Mouse (Mus musculus) forebrain, postnatal 0 days (tissue): ENCODE measurements around the gene Acads. TPM values are rescaled to one million over a fixed set of nuclear protein-coding genes. Genes with fewer than 3 reads are reported as not detected.

Source experiments
- ATAC-seq: fragments of 200-750 bp; cut with Nextera tagmentation; 2 replicates; pipeline ENCODE4 v1.8.0; 2017; ENCODE audit warnings: mild to moderate bottlenecking, moderate library complexity
- DNase-seq: peaks from one replicate; pipeline ENCODE4 v3.0.0-alpha.2; 2015
- H3K27ac ChIP-seq: fragments of 300-500 bp; sonication (generic); 2 replicates; pipeline ENCODE4 v1.5.1; 2014; ENCODE audit warnings: low read depth, mild to moderate bottlenecking, antibody characterized with exemption, low read length, moderate library complexity, mixed read lengths
- H3K27me3 ChIP-seq: fragments of 300-500 bp; sonication (generic); 2 replicates; pipeline ENCODE4 v1.6.1; 2014; ENCODE audit warnings: mild to moderate bottlenecking, low read length, mixed read lengths; ENCODE audit not compliant: insufficient read depth
- H3K36me3 ChIP-seq: fragments of 300-500 bp; sonication (generic); 2 replicates; pipeline ENCODE4 v1.6.1; 2014; ENCODE audit warnings: mild to moderate bottlenecking, moderate library complexity; ENCODE audit not compliant: insufficient read depth
- H3K4me1 ChIP-seq: fragments of 300-500 bp; sonication (generic); 2 replicates; pipeline ENCODE4 v1.6.1; 2014; ENCODE audit warnings: antibody characterized with exemption; ENCODE audit not compliant: insufficient read depth
- H3K4me2 ChIP-seq: fragments of 300-500 bp; sonication (generic); 2 replicates; pipeline ENCODE4 v1.6.1; 2014; ENCODE audit warnings: low read depth, mild to moderate bottlenecking, moderate library complexity
- H3K4me3 ChIP-seq: fragments of 300-500 bp; sonication (generic); 2 replicates; pipeline ENCODE4 v1.5.1; 2014; ENCODE audit warnings: low read depth, low read length, mixed read lengths
- H3K9ac ChIP-seq: fragments of 300-500 bp; sonication (generic); 2 replicates; pipeline ENCODE4 v1.6.1; 2014; ENCODE audit warnings: mild to moderate bottlenecking
- H3K9me3 ChIP-seq: fragments of 300-500 bp; sonication (generic); 2 replicates; pipeline ENCODE4 v1.6.1; 2016; ENCODE audit warnings: low read length
- CTCF ChIP-seq: sonication (generic); IDR thresholded peaks from 2 replicates; pipeline ENCODE4 v1.5.1; 2016; ENCODE audit warnings: antibody characterized with exemption, control low read depth, low read depth
- WGBS: fragments of 180-500 bp; shearing (Covaris S2); extraction: QIAGEN DNeasy Blood & Tissue Kit; methylation state at CpG from one replicate; pipeline ENCODE4 v1.1.7; 2014; 5-methylcytosine and 5-hydroxymethylcytosine counted together
- polyA plus RNA-seq: library from polyadenylated mRNA; unstranded; fragments of >200 nt; fragmentation: Nextera tagmentation; extraction: Ambion mirVana; gene quantifications from 2 replicates; pipeline ENCODE4 v1.2.1, GENCODE M21; 2015
- total RNA-seq: library from RNA; depleted of rRNA; stranded (reverse); fragments of >200 nt; gene quantifications from 2 replicates; pipeline ENCODE4 v1.2.3, GENCODE M21; 2014

The Acads gene
- total and polyA plus RNA-seq, 2 experiments from 2014 or later, result 12.5 to 13.9 TPM

DNA sequence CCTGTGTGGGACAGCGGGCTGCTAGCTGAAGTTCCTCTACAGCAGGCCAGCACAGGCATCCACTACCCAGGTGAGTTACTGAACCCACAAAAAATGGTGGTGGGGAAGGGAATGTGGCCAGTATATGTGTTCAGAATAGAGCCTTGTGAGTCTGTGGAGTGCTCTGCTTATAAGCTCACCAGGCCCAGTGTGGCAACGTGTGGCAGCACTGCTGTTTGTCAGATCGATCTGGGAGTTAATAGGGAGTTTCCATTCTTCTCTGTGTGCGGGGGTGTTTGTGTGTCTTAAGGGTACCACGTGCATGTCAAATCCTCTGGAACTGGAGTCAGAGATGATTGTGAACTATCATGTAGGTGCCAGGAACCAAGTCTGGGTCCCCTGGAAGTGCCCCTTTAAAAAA lies 19.6 kb downstream of the Acads start:
- Histone ChIP-seq H3K9me3 (no peaks in the 10 kb centered on the region), H3K36me3 (peaks cover 50% of the 10 kb centered on the region), H3K4me2 (no peak overlapping the region), H3K27ac (no peak overlapping the region), H3K4me1 (no peaks in the 10 kb centered on the region), H3K4me3 (no peak overlapping the region), H3K9ac (no peak overlapping the region), H3K27me3 (no peaks in the 10 kb centered on the region)
- no peak for ATAC-seq
- 83% methylated on average over 5 of the region's 5 CpGs for WGBS
- TF ChIP-seq CTCF, result no peak
- no peak for DNase-seq

DNA sequence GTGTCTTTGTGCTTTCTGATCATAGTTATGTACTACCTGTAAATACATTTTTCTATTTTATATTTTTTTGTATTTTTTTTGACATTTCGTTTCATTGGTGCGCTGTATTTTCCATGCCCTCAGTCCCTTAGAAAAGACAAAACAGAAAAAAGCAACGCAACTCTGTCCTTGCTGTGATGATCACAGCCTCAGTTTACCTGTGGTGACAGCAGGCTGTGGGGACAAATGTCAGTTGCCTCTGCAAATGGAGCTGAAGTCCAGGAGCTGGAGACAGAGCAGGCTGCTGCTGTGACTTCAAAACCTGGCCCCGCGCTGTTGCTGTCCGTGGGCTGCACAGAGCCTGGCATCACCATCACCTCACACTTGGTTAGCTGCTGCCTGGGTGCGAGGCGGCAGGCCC lies 21.0 kb downstream of the Acads start, which contains the start of gene Gm10401:
TSS of gene Gm10401 (minus strand) at position 101 of the 400 bp plus-strand sequence.
- H3K9me3 ChIP-seq, result no peaks in the 10 kb centered on the region
- H3K4me1 ChIP-seq, result no peaks in the 10 kb centered on the region
- H3K9ac ChIP-seq, result no peak within 1 kb of the TSS
- peaks cover 53% of the 10 kb centered on the region for H3K36me3 ChIP-seq
- DNase-seq, result no peak
- TF ChIP-seq CTCF, result no peak
- no peak within 1 kb of the TSS for H3K4me2 ChIP-seq
- WGBS, result 95% methylated on average over 8 of the region's 8 CpGs
- H3K4me3 ChIP-seq, result no peak within 1 kb of the TSS
- no peak within 1 kb of the TSS for H3K27ac ChIP-seq
- H3K27me3 ChIP-seq, result no peaks in the 10 kb centered on the region
- no peak for ATAC-seq

DNA sequence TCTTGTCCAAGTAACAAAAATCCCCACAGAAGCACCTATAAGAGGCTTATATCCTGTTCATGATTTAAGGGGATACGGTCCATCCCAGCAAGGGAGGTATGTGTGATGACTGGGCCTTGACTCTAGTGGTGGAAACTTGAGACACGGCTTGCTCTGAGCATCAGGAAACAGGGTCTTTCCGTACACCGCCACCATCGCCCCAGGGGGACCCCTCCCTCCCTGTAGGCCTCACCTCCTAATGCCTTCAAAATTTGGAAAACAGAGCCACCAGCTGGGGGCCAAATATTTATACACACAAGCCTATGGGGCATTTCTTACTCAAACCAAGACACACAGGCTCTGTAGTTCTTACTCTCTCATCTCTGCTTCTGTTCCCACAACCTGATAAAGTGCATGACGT lies 27.4 kb downstream of the Acads start:
- no peak for TF ChIP-seq CTCF
- H3K27ac ChIP-seq, result no peak overlapping the region
- ATAC-seq (no peak), DNase-seq (no peak)
- no peaks in the 10 kb centered on the region for H3K4me1 ChIP-seq
- peaks cover 67% of the 10 kb centered on the region for H3K36me3 ChIP-seq
- H3K4me3 ChIP-seq, result no peak overlapping the region
- no peak overlapping the region for H3K4me2 ChIP-seq
- 91% methylated on average over 6 of the region's 6 CpGs for WGBS
- H3K9me3 ChIP-seq, result no peaks in the 10 kb centered on the region
- no peaks in the 10 kb centered on the region for H3K27me3 ChIP-seq
- H3K9ac ChIP-seq, result no peak overlapping the region

DNA sequence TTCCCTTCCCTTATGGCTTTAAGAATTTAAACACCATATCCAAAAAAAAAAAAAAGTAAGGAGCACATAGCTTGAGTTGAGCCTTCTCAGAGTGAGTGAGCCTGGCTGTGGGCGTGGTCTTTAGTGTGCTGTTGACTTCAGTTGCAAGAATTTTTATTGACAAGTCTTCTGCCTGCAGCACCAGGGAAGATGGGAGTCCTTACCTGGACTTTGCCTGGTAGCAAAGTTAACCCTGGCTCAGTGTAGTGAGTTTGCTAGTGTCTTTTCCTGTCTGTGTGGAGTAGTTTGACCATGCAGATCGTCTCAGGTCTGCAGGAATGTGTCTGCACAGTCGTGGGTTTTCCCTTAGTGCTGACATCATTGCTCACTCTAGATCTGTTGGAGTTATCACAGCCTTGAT lies 28.1 kb downstream of the Acads start:
- Histone ChIP-seq H3K4me3 (no peak overlapping the region), H3K9ac (no peak overlapping the region), H3K27ac (no peak overlapping the region), H3K36me3 (peaks cover 61% of the 10 kb centered on the region), H3K4me1 (no peaks in the 10 kb centered on the region), H3K9me3 (no peaks in the 10 kb centered on the region), H3K27me3 (no peaks in the 10 kb centered on the region), H3K4me2 (no peak overlapping the region)
- TF ChIP-seq CTCF, result no peak
- DNase-seq (no peak), ATAC-seq (no peak)
- 86% methylated on average over 3 of the region's 3 CpGs for WGBS

DNA sequence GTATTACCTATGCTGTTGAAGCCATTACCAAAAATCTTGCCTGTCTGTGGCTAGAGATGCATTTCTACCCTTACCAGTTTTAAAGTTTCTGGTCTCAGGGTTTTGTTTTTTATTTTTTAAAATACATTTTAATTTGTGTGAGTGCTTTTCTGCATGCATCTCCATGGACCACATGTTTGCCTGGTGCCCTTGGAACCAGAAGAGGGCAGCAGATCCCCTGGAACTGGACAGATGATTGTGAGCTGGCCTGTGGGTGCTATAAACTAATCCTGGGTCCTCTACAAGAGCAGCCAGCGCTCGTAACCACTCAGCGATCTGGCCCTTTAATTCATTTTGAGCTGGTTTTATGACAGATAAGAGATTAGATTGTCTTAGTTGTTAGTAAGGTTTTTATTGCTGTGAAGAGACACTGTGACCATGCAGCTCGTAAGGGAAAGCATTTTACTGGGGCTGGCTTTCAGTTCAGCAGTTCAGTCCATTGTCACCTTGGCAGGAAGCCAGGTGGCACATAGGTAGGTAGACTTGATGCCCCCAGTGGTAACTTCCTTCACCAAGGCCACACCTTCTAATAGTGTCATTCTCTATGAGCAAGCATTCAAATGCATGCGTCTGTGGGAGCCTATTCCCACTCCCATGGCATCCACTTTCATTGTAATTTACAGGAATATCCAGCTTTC lies 29.4 kb downstream of the Acads start:
- no peak overlapping the region for H3K4me2 ChIP-seq
- no peak overlapping the region for H3K27ac ChIP-seq
- H3K27me3 ChIP-seq, result no peaks in the 10 kb centered on the region
- no peaks in the 10 kb centered on the region for H3K9me3 ChIP-seq
- no peak overlapping the region for H3K9ac ChIP-seq
- DNase-seq (no peak), ATAC-seq (no peak)
- H3K36me3 ChIP-seq, result peaks cover 51% of the 10 kb centered on the region
- no peak overlapping the region for H3K4me3 ChIP-seq
- no peaks in the 10 kb centered on the region for H3K4me1 ChIP-seq
- 0 out of 2 replicates have a peak, but pooled peaks have one; percentile 19 for TF ChIP-seq CTCF
- 91% methylated on average over 5 of the region's 5 CpGs for WGBS

DNA sequence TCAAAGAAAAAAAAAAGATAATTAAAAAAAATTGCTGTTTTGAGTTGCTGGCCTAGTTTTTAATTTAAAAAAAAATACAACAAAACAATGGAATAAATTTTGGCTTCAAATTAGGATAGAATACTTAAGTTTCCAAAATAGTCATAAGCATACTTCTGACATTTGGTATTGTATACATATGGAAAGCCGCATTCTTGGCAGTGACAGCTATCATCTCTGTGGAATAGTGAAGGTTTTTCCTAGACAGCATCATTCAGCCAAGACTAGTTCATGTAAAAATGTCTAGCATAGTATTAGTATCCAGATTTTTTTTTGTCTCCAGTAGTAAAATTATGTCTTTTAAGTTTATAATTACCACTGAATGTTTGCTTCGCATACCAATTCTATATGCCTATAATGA lies 33.5 kb downstream of the Acads start:
- Histone ChIP-seq H3K36me3 (peaks cover 48% of the 10 kb centered on the region), H3K4me3 (no peak overlapping the region), H3K27ac (no peak overlapping the region), H3K9me3 (no peaks in the 10 kb centered on the region), H3K27me3 (no peaks in the 10 kb centered on the region), H3K4me2 (no peak overlapping the region), H3K9ac (no peak overlapping the region), H3K4me1 (no peaks in the 10 kb centered on the region)
- DNase-seq (peak; percentile 55), ATAC-seq (peak; percentile 69; the same call in 1 of the 2 replicates)
- 78% methylated on average over 2 of the region's 2 CpGs for WGBS
- no peak for TF ChIP-seq CTCF

DNA sequence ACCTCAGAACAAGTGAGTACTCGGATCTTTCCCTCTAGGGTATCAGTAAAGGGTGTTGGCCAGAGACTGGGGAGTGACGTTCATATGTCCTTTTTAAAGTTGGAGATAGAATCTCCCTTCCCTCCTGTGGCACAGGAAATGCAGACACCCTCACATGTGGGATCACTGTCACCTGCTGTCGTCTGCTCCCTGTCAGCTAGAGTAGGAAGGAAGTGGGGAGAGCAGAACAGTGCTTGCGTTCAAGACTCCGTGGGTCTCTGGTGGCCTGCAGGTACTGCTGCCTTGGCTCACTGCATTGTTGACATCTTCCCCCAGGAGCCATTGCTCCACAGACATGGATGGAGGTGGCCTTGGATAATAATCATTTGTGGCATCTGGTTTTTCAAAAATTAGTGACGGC lies 35.7 kb downstream of the Acads start:
- 95% methylated on average over 6 of the region's 6 CpGs for WGBS
- Histone ChIP-seq H3K4me3 (no peak overlapping the region), H3K4me2 (no peak overlapping the region), H3K9me3 (no peaks in the 10 kb centered on the region), H3K4me1 (no peaks in the 10 kb centered on the region), H3K36me3 (peaks cover 29% of the 10 kb centered on the region), H3K27ac (no peak overlapping the region), H3K27me3 (no peaks in the 10 kb centered on the region), H3K9ac (no peak overlapping the region)
- DNase-seq, result no peak
- ATAC-seq, result no peak
- TF ChIP-seq CTCF, result no peak
